Mouse (Mus musculus) spleen, adult 2 months (tissue): ENCODE results near the gene Trim2.

ENCODE experiments used
- CTCF ChIP-seq: fragments of 200-500 bp; IDR thresholded peaks from 2 replicates; pipeline ENCODE4 v1.5.1; 2011; ENCODE audit warnings: mild to moderate bottlenecking, inconsistent platforms; ENCODE audit not compliant: insufficient read depth, insufficient read length, insufficient replicate concordance; ENCODE audit errors: extremely low read depth
- POLR2A ChIP-seq: fragments of 200-500 bp; IDR thresholded peaks from 2 replicates; pipeline ENCODE4 v1.6.1; 2011; ENCODE audit warnings: low read depth, low read length, inconsistent platforms

- TF ChIP-seq CTCF: no peak
- TF ChIP-seq POLR2A: no peak
Measured at GRCm38 (mm10) chr3:84230988-84231387, 75.7 kb downstream of the Trim2 start.
